Mouse (Mus musculus) lung, embryonic 15.5 days (tissue): ENCODE measurements around the gene Eda2r. TPM values are rescaled to one million over a fixed set of nuclear protein-coding genes. Genes with fewer than 3 reads are reported as not detected.
A peak's percentile ranks its signal among the peaks of the same experiment; 100 is the strongest.

Source experiments
- ATAC-seq: fragments of 200-750 bp; cut with Nextera tagmentation; 2 replicates; pipeline ENCODE4 v1.8.0; 2017; ENCODE audit warnings: moderate number of reproducible peaks, borderline replicate concordance; ENCODE audit not compliant: low FRiP score, low TSS enrichment; ENCODE audit errors: extremely low read depth
- H3K27ac ChIP-seq: fragments of 300-500 bp; sonication (generic); 2 replicates; pipeline ENCODE4 v1.5.1; 2015; ENCODE audit warnings: moderate library complexity, mild to moderate bottlenecking, inconsistent platforms
- H3K27me3 ChIP-seq: fragments of 300-500 bp; sonication (generic); 2 replicates; pipeline ENCODE4 v1.6.1; 2015; ENCODE audit warnings: inconsistent platforms
- H3K36me3 ChIP-seq: fragments of 300-500 bp; sonication (generic); 2 replicates; pipeline ENCODE4 v1.6.1; 2015; ENCODE audit warnings: inconsistent platforms
- H3K4me1 ChIP-seq: fragments of 300-500 bp; sonication (generic); 2 replicates; pipeline ENCODE4 v1.6.1; 2015; ENCODE audit warnings: inconsistent platforms
- H3K4me2 ChIP-seq: fragments of 300-500 bp; sonication (generic); 2 replicates; pipeline ENCODE4 v1.6.1; 2015; ENCODE audit warnings: inconsistent platforms, mild to moderate bottlenecking, moderate library complexity
- H3K4me3 ChIP-seq: fragments of 300-500 bp; sonication (generic); 2 replicates; pipeline ENCODE4 v1.5.1; 2015; ENCODE audit warnings: mild to moderate bottlenecking, inconsistent platforms
- H3K9ac ChIP-seq: fragments of 300-500 bp; sonication (generic); 2 replicates; pipeline ENCODE4 v1.6.1; 2015; ENCODE audit warnings: inconsistent platforms
- H3K9me3 ChIP-seq: fragments of 300-500 bp; sonication (generic); 2 replicates; pipeline ENCODE4 v1.6.1; 2016; ENCODE audit warnings: inconsistent platforms
- WGBS: fragments of 180-500 bp; shearing (Covaris S2); methylation state at CpG from one replicate; pipeline ENCODE4 v1.1.7; 2015; 5-methylcytosine and 5-hydroxymethylcytosine counted together
- polyA plus RNA-seq: library from polyadenylated mRNA; unstranded; fragments of >200 nt; fragmentation: Nextera tagmentation; extraction: Ambion mirVana; gene quantifications from 2 replicates; pipeline ENCODE4 v1.2.1, GENCODE M21; 2015

Gene Eda2r
- 0.98 and 1.2 TPM in 2 replicates for polyA plus RNA-seq

DNA sequence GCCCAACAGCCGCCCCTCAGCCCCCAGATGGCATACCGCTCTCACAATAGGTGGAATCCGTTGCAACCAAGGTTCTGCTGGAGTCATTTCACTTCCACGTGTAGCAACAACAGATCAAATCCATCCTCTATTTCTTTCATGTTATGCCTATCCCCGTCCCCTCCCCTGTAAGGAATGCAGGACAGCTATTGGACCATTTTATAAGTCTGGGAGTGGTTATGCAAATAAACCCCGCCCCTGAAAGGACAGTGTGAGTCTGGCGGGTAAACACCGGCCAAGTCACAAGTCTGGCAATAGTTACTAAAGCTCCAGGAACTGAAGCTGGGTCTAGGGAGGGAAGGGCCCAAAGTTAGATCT lies at the start of gene Eda2r:
Gene Eda2r, minus strand, starts transcription at position 152 of the 357 bp plus-strand sequence.
- peak; percentile 94 for ATAC-seq
- peak within 1 kb of the TSS; percentile 36 for H3K4me2 ChIP-seq
- no peak within 1 kb of the TSS for H3K27ac ChIP-seq
- H3K4me1 ChIP-seq: no peaks in the 10 kb centered on the region
- H3K9ac ChIP-seq: no peak within 1 kb of the TSS
- no peaks in the 10 kb centered on the region for H3K27me3 ChIP-seq
- H3K36me3 ChIP-seq: no peaks in the 10 kb centered on the region
- H3K4me3 ChIP-seq: peak within 1 kb of the TSS; percentile 15; the same call in 1 of the 2 replicates
- WGBS: 11% methylated on average over 8 of the region's 8 CpGs
- H3K9me3 ChIP-seq: no peaks in the 10 kb centered on the region

DNA sequence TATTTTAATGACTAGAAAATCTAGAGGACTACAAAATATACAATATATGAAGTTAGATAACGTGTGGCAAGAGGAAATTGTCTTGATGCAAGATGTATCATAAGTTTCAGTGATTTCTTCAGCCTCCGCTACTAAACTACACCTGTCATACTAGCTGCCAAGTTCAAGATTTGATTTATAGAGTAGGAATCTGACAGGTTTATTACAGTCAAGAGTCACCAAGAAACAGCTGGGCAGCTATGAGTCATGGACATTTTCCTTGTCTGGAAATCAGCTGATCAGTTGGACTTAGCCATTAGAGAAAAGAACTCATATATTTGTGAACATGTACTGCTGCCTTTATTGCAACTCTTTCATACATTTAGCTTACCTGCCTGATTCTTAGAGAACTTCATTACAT lies 20.9 kb upstream of the Eda2r start:
- Histone ChIP-seq H3K9me3 (no peaks in the 10 kb centered on the region), H3K4me2 (no peak overlapping the region), H3K4me3 (no peak overlapping the region), H3K4me1 (no peaks in the 10 kb centered on the region), H3K27ac (no peak overlapping the region), H3K36me3 (no peaks in the 10 kb centered on the region), H3K9ac (no peak overlapping the region), H3K27me3 (0 out of 2 replicates have a peak, but pooled peaks cover 2% of the 10 kb centered on the region)
- ATAC-seq: no peak
- WGBS: 72% methylated on average over 2 of the region's 2 CpGs

DNA sequence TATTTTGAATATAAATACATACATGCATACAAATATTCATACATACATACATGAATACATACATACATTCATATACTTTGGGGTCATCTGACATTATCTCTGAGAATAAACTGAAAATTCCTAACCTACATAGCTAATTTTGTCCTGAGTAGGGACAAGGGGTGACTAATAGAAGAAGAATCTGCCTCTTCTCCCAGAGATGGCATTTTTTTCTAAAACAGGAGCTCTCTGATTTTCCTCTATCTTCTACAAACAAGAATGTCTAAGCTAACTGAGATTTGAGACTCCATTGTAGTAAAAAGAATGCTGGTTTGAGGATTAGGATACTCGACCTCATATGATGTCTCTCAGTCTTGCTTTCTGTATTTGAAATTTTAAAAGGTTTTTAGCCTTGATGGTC lies 1.1 kb upstream of the Eda2r start:
- Histone ChIP-seq H3K4me1 (no peaks in the 10 kb centered on the region), H3K4me3 (no peak overlapping the region), H3K27me3 (no peaks in the 10 kb centered on the region), H3K36me3 (no peaks in the 10 kb centered on the region), H3K9me3 (no peaks in the 10 kb centered on the region), H3K4me2 (no peak overlapping the region), H3K27ac (no peak overlapping the region), H3K9ac (no peak overlapping the region)
- ATAC-seq: no peak
- WGBS: 53% methylated on average over 1 of the region's 1 CpGs

DNA sequence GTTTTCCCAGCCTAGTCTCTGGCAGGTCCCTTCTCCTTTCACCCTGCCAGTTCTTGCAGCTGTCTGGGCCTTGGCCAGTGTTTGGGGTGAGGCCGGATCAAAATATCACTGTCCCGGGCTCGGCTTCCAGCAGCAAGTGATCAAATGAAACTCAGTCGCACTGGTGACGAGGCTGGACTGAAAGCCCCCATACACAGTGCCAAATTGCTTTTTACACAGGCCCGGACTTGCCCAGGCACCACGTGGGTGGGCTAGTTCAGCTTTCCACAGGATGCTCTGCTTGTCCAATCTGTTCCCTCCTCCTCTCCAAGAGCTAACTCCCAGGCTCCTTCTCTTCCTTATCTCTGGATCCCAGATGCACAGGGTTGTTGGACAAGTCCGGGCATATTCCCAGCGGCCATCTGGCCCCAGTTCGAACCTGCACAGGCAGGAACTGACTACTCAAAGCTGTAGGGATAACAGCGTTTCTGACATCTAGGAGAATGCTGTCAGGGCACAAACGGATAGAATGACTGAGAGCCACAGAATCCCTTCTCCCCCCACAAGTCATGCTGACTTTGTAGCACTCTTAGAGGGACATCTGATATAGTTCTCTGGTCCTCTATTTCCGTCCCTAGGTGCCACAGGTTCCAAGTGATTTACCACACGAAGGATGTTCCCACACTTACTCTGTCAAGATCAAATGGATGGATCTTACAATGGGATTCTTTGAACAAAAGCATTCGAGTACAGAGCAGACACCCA lies 523 bp downstream of the Eda2r start:
- Histone ChIP-seq H3K27ac (no peak overlapping the region), H3K9me3 (no peaks in the 10 kb centered on the region), H3K9ac (no peak overlapping the region), H3K4me2 (peak overlapping the region; percentile 36), H3K4me1 (no peaks in the 10 kb centered on the region), H3K4me3 (peak overlapping the region; percentile 15; the same call in 1 of the 2 replicates), H3K27me3 (no peaks in the 10 kb centered on the region), H3K36me3 (no peaks in the 10 kb centered on the region)
- 22% methylated on average over 15 of the region's 15 CpGs for WGBS
- peak; percentile 95 for ATAC-seq

DNA sequence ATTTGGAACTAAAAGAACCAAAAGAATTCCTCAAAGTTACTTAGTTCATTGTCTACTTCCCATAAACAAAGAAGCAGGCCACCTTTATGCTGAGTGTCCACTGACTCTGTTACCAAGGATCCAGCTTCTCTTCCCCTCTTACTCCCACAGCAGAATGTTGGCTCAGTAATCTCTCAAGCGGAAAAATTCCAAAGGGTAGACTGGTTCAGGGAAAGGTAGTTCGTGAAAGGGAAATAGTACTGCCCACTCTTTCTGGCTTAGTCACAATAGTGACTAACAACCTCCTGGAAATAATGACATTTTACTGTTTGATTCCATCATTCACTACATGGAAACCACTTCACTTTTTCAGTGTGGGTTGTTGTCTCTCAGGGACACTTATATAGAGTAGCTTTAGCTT lies 4.2 kb downstream of the Eda2r start:
- H3K4me2 ChIP-seq: no peak overlapping the region
- H3K27me3 ChIP-seq: no peaks in the 10 kb centered on the region
- H3K36me3 ChIP-seq: no peaks in the 10 kb centered on the region
- no peaks in the 10 kb centered on the region for H3K9me3 ChIP-seq
- no peak for ATAC-seq
- 89% methylated on average over 2 of the region's 2 CpGs for WGBS
- no peak overlapping the region for H3K27ac ChIP-seq
- H3K9ac ChIP-seq: no peak overlapping the region
- no peaks in the 10 kb centered on the region for H3K4me1 ChIP-seq
- no peak overlapping the region for H3K4me3 ChIP-seq

DNA sequence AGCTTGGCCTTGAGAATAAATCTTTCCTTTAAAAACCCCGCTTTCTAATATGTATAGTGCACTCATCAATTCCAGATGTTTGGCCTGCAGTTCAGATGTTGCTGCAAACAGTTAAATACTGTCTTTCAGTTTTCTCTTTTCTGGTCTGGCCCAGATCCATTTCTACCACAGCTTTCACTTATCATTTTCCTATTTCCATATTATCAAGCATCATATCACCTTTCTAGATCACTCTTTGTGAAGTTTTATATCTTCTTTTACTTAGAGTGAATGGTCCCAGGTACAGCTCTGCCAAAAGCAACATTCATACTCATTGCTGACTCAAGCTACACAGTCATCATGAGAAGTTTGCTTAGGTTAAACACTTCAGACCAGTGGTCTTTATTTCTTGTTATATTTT lies 7.8 kb downstream of the Eda2r start:
- no peak overlapping the region for H3K27ac ChIP-seq
- H3K9me3 ChIP-seq: no peaks in the 10 kb centered on the region
- no peak overlapping the region for H3K4me3 ChIP-seq
- H3K36me3 ChIP-seq: no peaks in the 10 kb centered on the region
- no peaks in the 10 kb centered on the region for H3K27me3 ChIP-seq
- H3K4me1 ChIP-seq: no peaks in the 10 kb centered on the region
- no peak for ATAC-seq
- WGBS: 61% methylated on average over 1 of the region's 1 CpGs
- H3K9ac ChIP-seq: no peak overlapping the region
- H3K4me2 ChIP-seq: no peak overlapping the region

DNA sequence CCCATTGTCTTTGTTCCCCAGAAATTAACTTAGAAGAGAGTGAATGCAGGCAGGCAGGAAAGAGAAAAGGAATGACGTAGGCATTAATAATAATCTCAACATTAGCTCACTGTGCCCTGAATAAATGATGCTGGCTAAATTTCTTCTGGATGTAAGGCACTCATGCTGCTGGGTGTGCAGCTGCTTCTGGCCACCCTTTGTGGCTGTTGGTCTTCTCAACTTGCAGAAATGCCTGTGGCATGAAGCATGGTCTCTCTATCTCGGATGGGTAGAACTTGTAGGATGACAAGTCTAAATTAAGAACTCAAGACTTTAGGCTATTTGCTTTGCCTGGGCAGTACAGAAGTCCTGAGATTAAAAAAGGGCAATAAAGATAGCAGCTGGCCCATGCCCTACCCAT lies 8.3 kb downstream of the Eda2r start:
- no peaks in the 10 kb centered on the region for H3K4me1 ChIP-seq
- no peak overlapping the region for H3K27ac ChIP-seq
- no peaks in the 10 kb centered on the region for H3K9me3 ChIP-seq
- no peak overlapping the region for H3K9ac ChIP-seq
- H3K4me3 ChIP-seq: no peak overlapping the region
- 73% methylated on average over 2 of the region's 2 CpGs for WGBS
- no peak overlapping the region for H3K4me2 ChIP-seq
- no peaks in the 10 kb centered on the region for H3K27me3 ChIP-seq
- ATAC-seq: no peak
- no peaks in the 10 kb centered on the region for H3K36me3 ChIP-seq

DNA sequence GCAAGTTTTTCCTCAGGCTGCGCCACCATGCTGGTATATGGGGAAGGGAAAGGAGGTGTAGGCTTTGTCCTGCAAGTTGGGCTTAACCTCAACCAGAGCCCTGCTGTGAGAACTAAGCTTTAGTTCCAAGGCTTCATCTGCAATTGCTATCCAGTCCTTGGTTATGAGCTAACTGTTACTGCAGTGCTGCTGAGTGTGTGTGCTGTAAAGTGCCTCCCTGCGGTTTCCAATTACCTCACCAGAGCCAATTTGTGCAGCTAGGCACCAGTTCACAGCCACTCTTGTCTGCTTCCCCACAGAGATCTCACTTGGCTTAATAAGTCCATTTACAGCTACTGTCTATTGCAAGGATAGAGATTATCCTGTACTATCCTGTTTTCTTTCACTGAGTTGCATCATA lies 16.1 kb downstream of the Eda2r start:
- WGBS: 61% methylated on average over 2 of the region's 2 CpGs

DNA sequence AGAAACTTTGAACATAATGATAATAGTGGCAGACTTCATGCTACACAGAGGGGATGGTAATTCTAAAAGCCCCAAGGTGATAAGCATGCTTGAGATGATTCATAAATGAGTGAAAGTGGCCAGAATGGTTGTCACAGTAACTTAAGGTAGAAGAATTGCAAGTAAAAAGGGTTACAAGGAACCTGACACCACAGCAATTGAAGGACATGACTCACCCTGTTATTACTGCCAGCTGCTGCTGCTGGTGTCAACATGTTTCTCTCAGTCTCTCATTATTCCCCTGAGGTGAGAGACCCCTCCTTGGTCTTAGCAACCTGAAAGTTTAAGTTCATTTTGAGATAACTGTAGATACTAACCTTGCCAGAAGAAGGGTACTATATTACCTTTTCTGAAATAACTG lies 49.1 kb downstream of the Eda2r start:
- H3K4me1 ChIP-seq: no peaks in the 10 kb centered on the region
- H3K36me3 ChIP-seq: no peaks in the 10 kb centered on the region
- H3K27me3 ChIP-seq: no peaks in the 10 kb centered on the region
- H3K9ac ChIP-seq: no peak overlapping the region
- H3K4me2 ChIP-seq: no peak overlapping the region
- H3K4me3 ChIP-seq: no peak overlapping the region
- no peaks in the 10 kb centered on the region for H3K9me3 ChIP-seq
- no peak for ATAC-seq
- H3K27ac ChIP-seq: no peak overlapping the region

More for the DNA sequence above, 16.1 kb downstream of the Eda2r start:
- Histone ChIP-seq H3K9me3 (no peaks in the 10 kb centered on the region), H3K4me1 (no peaks in the 10 kb centered on the region), H3K4me2 (no peak overlapping the region), H3K36me3 (no peaks in the 10 kb centered on the region), H3K27me3 (no peaks in the 10 kb centered on the region), H3K27ac (no peak overlapping the region), H3K4me3 (no peak overlapping the region), H3K9ac (no peak overlapping the region)
- no peak for ATAC-seq
